Mouse (Mus musculus) adipocyte (in vitro differentiated cells): ENCODE results near the gene Gon4l.
"Not testable (repeated sequence)": the region's sequence is repeated elsewhere in the genome, so short reads cannot be mapped to it uniquely, and the experiment has no call there.

Experiments used
- DNase-seq: peaks from one replicate; pipeline ENCODE4 v3.0.0-alpha.2; 2016; ENCODE audit warnings: low spot score

Gon4l gene

GRCm38 (mm10) chr3:88834951-88835491, at the start of gene Gon4l:
Gene Gon4l (plus strand): TSS chr3:88835231.
- peak; percentile 59 for DNase-seq

GRCm38 (mm10) chr3:88786323-88786722, 48.7 kb upstream of the Gon4l start:
- DNase-seq: not testable (repeated sequence)

- not testable (repeated sequence) for DNase-seq
Observed at GRCm38 (mm10) chr3:88786805-88787204, 48.2 kb upstream of the Gon4l start.

GRCm38 (mm10) chr3:88788033-88788432, 47.0 kb upstream of the Gon4l start:
- not testable (repeated sequence) for DNase-seq

GRCm38 (mm10) chr3:88797507-88797906, 37.5 kb upstream of the Gon4l start:
- DNase-seq: peak; percentile 15

GRCm38 (mm10) chr3:88803910-88804540, 31.0 kb upstream of the Gon4l start:
- DNase-seq: no peak

- no peak for DNase-seq
Observed at GRCm38 (mm10) chr3:88825710-88826109, 9.3 kb upstream of the Gon4l start.

- no peak for DNase-seq
Observed at GRCm38 (mm10) chr3:88827231-88827630, 7.8 kb upstream of the Gon4l start.

GRCm38 (mm10) chr3:88831177-88832121, 3.6 kb upstream of the Gon4l start:
- DNase-seq: not testable (repeated sequence)

GRCm38 (mm10) chr3:88832388-88832787, 2.6 kb upstream of the Gon4l start:
- DNase-seq: not testable (repeated sequence)

GRCm38 (mm10) chr3:88849172-88849571, 14.1 kb downstream of the Gon4l start:
- DNase-seq: peak; percentile 50

GRCm38 (mm10) chr3:88855837-88856236, 20.8 kb downstream of the Gon4l start:
- DNase-seq: no peak

GRCm38 (mm10) chr3:88862129-88862528, 27.1 kb downstream of the Gon4l start:
- no peak for DNase-seq

GRCm38 (mm10) chr3:88866735-88867134, 31.7 kb downstream of the Gon4l start:
- not testable (repeated sequence) for DNase-seq

- not testable (repeated sequence) for DNase-seq
Observed at GRCm38 (mm10) chr3:88867177-88867576, 32.1 kb downstream of the Gon4l start.

- DNase-seq: not testable (repeated sequence)
Observed at GRCm38 (mm10) chr3:88868449-88868848, 33.4 kb downstream of the Gon4l start.

- DNase-seq: not testable (repeated sequence)
Observed at GRCm38 (mm10) chr3:88882536-88882935, 47.5 kb downstream of the Gon4l start.

- not testable (repeated sequence) for DNase-seq
Observed at GRCm38 (mm10) chr3:88893011-88893410, 58.0 kb downstream of the Gon4l start.

GRCm38 (mm10) chr3:88904803-88905202, 69.8 kb downstream of the Gon4l start:
- no peak for DNase-seq

- DNase-seq: no peak
Observed at GRCm38 (mm10) chr3:88905209-88905608, 70.2 kb downstream of the Gon4l start.

- no peak for DNase-seq
Observed at GRCm38 (mm10) chr3:88905741-88906140, 70.7 kb downstream of the Gon4l start.

- no peak for DNase-seq
Observed at GRCm38 (mm10) chr3:88906393-88907159, 71.5 kb downstream of the Gon4l start.
